Comparison of ENCODE assay signal across 25 mouse cellular contexts in the genomic region with DNA sequence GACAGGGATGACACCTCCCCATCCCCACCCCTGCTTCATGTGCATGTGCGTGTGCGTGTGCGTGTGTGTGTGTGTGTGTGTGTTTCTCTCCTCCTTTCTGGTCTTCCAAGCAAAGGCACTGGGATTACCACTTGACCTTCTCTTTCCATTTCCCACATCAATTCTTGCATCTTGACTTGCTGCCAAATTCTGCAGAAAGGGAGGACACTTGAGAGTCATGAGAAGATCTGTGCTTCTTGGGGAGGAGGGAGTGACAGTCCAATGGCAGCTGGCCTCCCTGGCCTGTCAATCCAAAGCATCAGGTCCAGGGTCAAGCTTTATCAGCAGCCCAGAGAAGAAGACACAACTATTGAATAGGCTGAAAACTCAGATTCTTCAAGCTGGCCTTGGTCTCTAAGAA.
"Had no signal": no experiment of that assay in that cellular context is flagged by ENCODE, and none has a peak within 500 bp of the region (broad histone marks: within the 10 kb centered on the region; RNA-seq: fewer than 3 reads in every experiment).

No protein-coding gene starts in this region.

- H3K4me2 ChIP-seq: heart, embryonic 11.5 days; heart, embryonic 13.5 days; heart, embryonic 15.5 days; hindbrain, embryonic 12.5 days; hindbrain, embryonic 14.5 days; intestine, embryonic 15.5 days; limb, embryonic 12.5 days; liver, embryonic 11.5 days had no signal

- H3K36me3 ChIP-seq: heart, embryonic 13.5 days; heart, embryonic 15.5 days; hindbrain, embryonic 10.5 days; hindbrain, embryonic 12.5 days; intestine, embryonic 15.5 days; limb, embryonic 10.5 days; limb, embryonic 12.5 days had no signal

- ATAC-seq: hindbrain, embryonic 16.5 days; inflammation-experienced regulatory T-cells, adult 6 months; intestine, embryonic 15.5 days; intestine, postnatal 0 days had no signal

- H3K9ac ChIP-seq: heart, embryonic 13.5 days; heart, embryonic 15.5 days; hindbrain, embryonic 12.5 days; hindbrain, embryonic 14.5 days; intestine, embryonic 15.5 days; limb, embryonic 12.5 days had no signal

- H3K4me1 ChIP-seq: heart, embryonic 13.5 days; heart, embryonic 15.5 days had no signal

- H3K9me3 ChIP-seq: heart, embryonic 15.5 days; hindbrain, embryonic 10.5 days; intestine, embryonic 15.5 days had no signal

- DNase-seq: gastrocnemius, postnatal 14 days; heart, postnatal 14 days; heart, postnatal 36 days; kidney, adult 18-20 months; kidney, adult 8-10 months; kidney, postnatal 10 days; kidney, postnatal 25 days; kidney, postnatal 4 days; liver had no signal

- H3K27me3 ChIP-seq: heart, embryonic 13.5 days; heart, embryonic 15.5 days; hindbrain, embryonic 12.5 days; intestine, embryonic 15.5 days; limb, embryonic 12.5 days had no signal

- H3K4me3 ChIP-seq: heart, adult 2 months; heart, embryonic 13.5 days; heart, embryonic 15.5 days; hindbrain, embryonic 10.5 days; hindbrain, embryonic 12.5 days; intestine, embryonic 15.5 days; layer of hippocampus, adult 2 months; left cerebral cortex, adult 2 months; limb, embryonic 10.5 days; limb, embryonic 12.5 days had no signal

- H3K27ac ChIP-seq: heart, adult 2 months; heart, embryonic 13.5 days; heart, embryonic 15.5 days; hindbrain, embryonic 10.5 days; hindbrain, embryonic 12.5 days; hindbrain, embryonic 14.5 days; intestine, embryonic 15.5 days; layer of hippocampus, adult 2 months; left cerebral cortex, adult 2 months; limb, embryonic 10.5 days; limb, embryonic 12.5 days had no signal
